Mouse (Mus musculus): Measurements from ENCODE around the gene Pfkp. TPM values are rescaled to one million over a fixed set of nuclear protein-coding genes. Genes with fewer than 3 reads are reported as not detected.

Gene Pfkp
- total and polyA plus RNA-seq, 3 experiments: 53.3 to 175 TPM; not detected in 1

GRCm38 (mm10) chr13:6636976-6637375 lies 11.6 kb downstream of the Pfkp start:
- peaks cover 5 to 57% of the 10 kb centered on the region in 2 experiments for H3K36me3 ChIP-seq (ENCODE audit: control insufficient read depth in 1 of 2, insufficient read depth in 2 of 2, low read length in 2 of 2)
- no peaks in the 10 kb centered on the region for H3K9me3 ChIP-seq (replicated peaks; ENCODE audit: insufficient read depth, low read length)
- H3K27ac ChIP-seq (ENCODE audit: control insufficient read depth, low read depth, low read length): peak overlapping the region; percentile 95
- DNase-seq (ENCODE audit: low read depth, low spot score): no peak
- TF ChIP-seq GATA1 (IDR thresholded peaks at IDR 0.05; ENCODE audit: low read depth, low read length) (no peak), ZMIZ1 (IDR thresholded peaks at IDR 0.05; ENCODE audit: low read depth, low read length) (no peak), SIN3A (IDR thresholded peaks at IDR 0.05; ENCODE audit: low read length) (no peak), JUND (IDR thresholded peaks at IDR 0.05; ENCODE audit: low read depth, low read length) (no peak), KAT2A (conservative IDR thresholded peaks at IDR 0.05; ENCODE audit: low read depth, low read length) (no peak), ZNF384 (IDR thresholded peaks at IDR 0.05; ENCODE audit: low read depth, low read length) (no peak), MAZ (IDR thresholded peaks at IDR 0.05; ENCODE audit: low read depth, low read length) (no peak), RAD21 (IDR thresholded peaks at IDR 0.05; ENCODE audit: low read depth, low read length) (no peak), MXI1 (IDR thresholded peaks at IDR 0.05; ENCODE audit: low read depth, low read length) (no peak), POLR2AphosphoS2 (IDR thresholded peaks at IDR 0.05; ENCODE audit: low read length) (no peak), ZC3H11A (IDR thresholded peaks at IDR 0.05; ENCODE audit: low read depth, low read length) (no peak), TCF12 (IDR thresholded peaks at IDR 0.05; ENCODE audit: low read depth, low read length) (no peak), TBP (IDR thresholded peaks at IDR 0.05; ENCODE audit: low read depth, low read length) (no peak), BHLHE40 (IDR thresholded peaks at IDR 0.05; ENCODE audit: borderline replicate concordance, low read depth, low read length) (no peak), USF2 (IDR thresholded peaks at IDR 0.05; ENCODE audit: borderline replicate concordance in 1 of 2, insufficient read depth in 1 of 2, low read depth in 1 of 2, low read length in 2 of 2) (no peak), USF1 (IDR thresholded peaks at IDR 0.05; ENCODE audit: low read depth, low read length) (no peak), GABPA (IDR thresholded peaks at IDR 0.05; ENCODE audit: low read depth, low read length) (no peak), MYB (IDR thresholded peaks at IDR 0.05; ENCODE audit: low read depth, low read length) (no peak), HCFC1 (IDR thresholded peaks at IDR 0.05; ENCODE audit: low read depth, low read length) (no peak), POLR2AphosphoS5 (IDR thresholded peaks at IDR 0.05; ENCODE audit: borderline replicate concordance, low read depth, low read length) (no peak)
- H3K79me2 ChIP-seq (ENCODE audit: control insufficient read depth, insufficient read depth, low read length, poor library complexity): peaks cover 9% of the 10 kb centered on the region
- peaks cover 36 to 55% of the 10 kb centered on the region in 2 experiments for H3K4me1 ChIP-seq (ENCODE audit: control insufficient read depth in 1 of 2, insufficient read depth in 2 of 2, low read length in 2 of 2)
- H3K9ac ChIP-seq (ENCODE audit: control insufficient read depth, low read depth, low read length, poor library complexity, severe bottlenecking): peak overlapping the region; percentile 1; the same call in 1 of the 2 replicates
- H3K27me3 ChIP-seq (ENCODE audit: control insufficient read depth in 1 of 2, insufficient read depth in 2 of 2, low read length in 2 of 2): no peaks in the 10 kb centered on the region
- H3K4me3 ChIP-seq (ENCODE audit: control insufficient read depth in 1 of 2, insufficient read depth in 1 of 2, low read depth in 2 of 2, low read length in 2 of 2): no peak overlapping the region

GRCm38 (mm10) chr13:6636520-6636919 lies 12.1 kb downstream of the Pfkp start:
- Histone ChIP-seq H3K79me2 (ENCODE audit: control insufficient read depth, insufficient read depth, low read length, poor library complexity) (peaks cover 9% of the 10 kb centered on the region), H3K36me3 (ENCODE audit: control insufficient read depth in 1 of 2, insufficient read depth in 2 of 2, low read length in 2 of 2) (peaks cover 3 to 55% of the 10 kb centered on the region in 2 experiments; a peak in 3 of 4 replicates), H3K27ac (ENCODE audit: control insufficient read depth, low read depth, low read length) (peak overlapping the region; percentile 95), H3K4me1 (ENCODE audit: control insufficient read depth in 1 of 2, insufficient read depth in 2 of 2, low read length in 2 of 2) (peaks cover 36 to 55% of the 10 kb centered on the region in 2 experiments), H3K4me3 (ENCODE audit: control insufficient read depth in 1 of 2, insufficient read depth in 1 of 2, low read depth in 2 of 2, low read length in 2 of 2) (no peak overlapping the region), H3K9ac (ENCODE audit: control insufficient read depth, low read depth, low read length, poor library complexity, severe bottlenecking) (peak overlapping the region; percentile 65), H3K9me3 (replicated peaks; ENCODE audit: insufficient read depth, low read length) (no peaks in the 10 kb centered on the region), H3K27me3 (ENCODE audit: control insufficient read depth in 1 of 2, insufficient read depth in 2 of 2, low read length in 2 of 2) (no peaks in the 10 kb centered on the region)
- peak; percentile 79 for DNase-seq (ENCODE audit: low read depth, low spot score)
- TF ChIP-seq POLR2A (IDR thresholded peaks at IDR 0.05; ENCODE audit: control insufficient read depth in 1 of 2, insufficient read depth in 1 of 2, low read depth in 1 of 2, low read length in 2 of 2, poor library complexity in 1 of 2) (peak in 1 of 2 experiments; percentile 21; a peak in 1 of 4 replicates), JUND (IDR thresholded peaks at IDR 0.05; ENCODE audit: low read depth, low read length) (peak; percentile 53; the same call in 1 of the 2 replicates), MYC (IDR thresholded peaks at IDR 0.05; ENCODE audit: low read depth, low read length) (peak; percentile 36; the same call in 1 of the 2 replicates), EP300 (IDR thresholded peaks at IDR 0.05; ENCODE audit: low read depth in 1 of 2, low read length in 2 of 2) (peak in 1 of 2 experiments; percentile 48; a peak in 2 of 4 replicates), POLR2AphosphoS5 (IDR thresholded peaks at IDR 0.05; ENCODE audit: borderline replicate concordance, low read depth, low read length) (no peak), KAT2A (conservative IDR thresholded peaks at IDR 0.05; ENCODE audit: low read depth, low read length) (peak; percentile 30; the same call in 1 of the 2 replicates), ZMIZ1 (IDR thresholded peaks at IDR 0.05; ENCODE audit: low read depth, low read length) (no peak), ETS1 (IDR thresholded peaks at IDR 0.05; ENCODE audit: low read depth, low read length) (peak; percentile 27; the same call in 1 of the 2 replicates), CHD2 (IDR thresholded peaks at IDR 0.05; ENCODE audit: low read length) (no peak), MAX (IDR thresholded peaks at IDR 0.05; ENCODE audit: low read length) (no peak)
